Mouse (Mus musculus) thymus, postnatal 10 days (tissue): ENCODE data around the gene Tgfbr3l.

Source experiments
- DNase-seq, 2 experiments: peaks; one replicate each; pipeline ENCODE4 v3.0.0; 2021; ENCODE audit warnings: low spot score in 2 of 2

Gene Tgfbr3l

DNA sequence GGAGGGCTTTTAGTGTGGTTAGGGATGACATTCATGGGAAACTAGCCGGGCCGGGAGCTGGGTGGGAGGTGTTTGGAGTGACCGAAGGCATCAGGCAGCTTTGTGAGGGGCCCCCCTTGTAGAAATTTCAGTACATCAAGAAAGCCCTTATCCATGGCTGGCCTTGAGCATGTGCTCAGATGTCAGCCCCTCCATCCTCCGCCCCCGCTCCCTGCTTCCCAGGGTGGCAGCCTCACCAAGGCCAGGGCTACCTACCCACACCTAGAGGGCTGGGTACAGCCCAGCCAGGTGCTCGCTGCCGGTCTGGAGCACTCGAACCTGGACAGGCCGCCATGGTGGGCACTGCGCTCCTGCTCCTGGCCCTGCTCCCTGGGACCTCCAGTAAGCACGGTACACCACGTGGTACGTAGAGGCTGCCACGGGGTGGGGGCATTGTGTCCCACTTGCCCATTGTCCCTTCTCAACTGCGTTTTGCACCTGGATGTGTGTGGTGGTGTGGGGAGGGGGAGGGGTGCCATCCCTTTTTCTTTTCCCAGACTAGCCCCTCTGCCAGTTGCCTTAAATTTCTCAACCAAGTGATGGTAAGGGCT lies at the start of gene Tgfbr3l:
Gene Tgfbr3l (plus strand): TSS at position 264 of the 590 bp plus-strand sequence.
- no peak for DNase-seq

DNA sequence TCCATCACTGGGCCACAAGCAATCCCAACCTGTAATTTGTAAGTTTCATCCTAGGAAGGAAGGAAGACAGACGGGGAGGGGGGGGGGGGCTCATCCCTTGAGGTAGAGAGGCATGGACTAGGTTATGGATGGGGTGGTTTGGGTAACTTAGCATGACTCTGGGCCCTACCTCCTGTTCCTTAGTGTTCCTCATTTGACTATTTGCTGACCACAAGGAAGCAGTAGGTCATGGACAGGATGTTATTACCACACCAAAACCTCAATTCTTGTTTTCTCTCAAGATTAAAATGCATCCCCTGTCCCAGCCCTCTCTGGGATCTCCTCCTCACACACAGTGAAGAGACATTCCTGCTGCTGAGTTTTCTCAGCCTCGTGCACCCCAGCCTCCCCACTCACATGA lies 46.7 kb upstream of the Tgfbr3l start:
- DNase-seq, result no peak

DNA sequence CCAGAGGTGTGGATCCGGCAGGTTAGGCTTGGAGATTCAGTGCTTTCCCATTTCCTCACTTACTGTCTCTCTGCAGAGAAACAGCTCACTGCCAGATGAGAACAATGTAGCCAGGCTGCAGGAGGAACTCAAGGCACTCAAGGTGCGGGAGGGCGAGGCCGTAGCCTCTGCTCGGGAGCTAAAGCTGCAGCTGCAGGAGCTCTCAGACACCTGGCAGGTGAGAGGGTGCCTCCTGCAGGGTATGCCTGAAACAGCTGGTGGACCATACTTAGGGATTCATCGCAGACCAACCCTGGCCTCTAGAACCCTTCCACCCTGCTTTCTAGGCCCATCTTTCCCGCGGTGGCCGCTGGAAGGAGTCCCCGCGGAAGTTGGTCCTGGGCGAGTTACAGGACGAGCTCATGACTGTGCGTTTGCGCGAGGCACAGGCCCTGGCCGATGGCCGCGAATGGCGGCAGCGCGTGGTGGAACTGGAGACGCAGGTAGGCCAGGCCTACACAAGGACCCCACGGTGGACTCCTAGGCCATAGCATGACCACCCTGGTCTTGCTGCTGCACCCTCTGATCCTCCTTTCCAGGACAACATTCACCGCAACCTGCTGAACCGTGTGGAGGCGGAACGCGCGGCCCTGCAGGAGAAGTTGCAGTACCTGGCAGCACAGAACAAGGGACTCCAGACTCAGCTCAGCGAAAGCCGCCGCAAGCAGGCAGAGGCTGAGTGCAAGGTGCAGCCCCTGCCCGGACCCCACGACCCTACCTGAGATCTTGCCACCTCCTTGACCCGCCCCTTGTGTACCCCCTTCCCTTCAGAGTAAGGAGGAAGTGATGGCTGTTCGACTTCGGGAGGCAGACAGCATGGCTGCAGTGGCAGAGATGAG lies 42.5 kb upstream of the Tgfbr3l start:
- no peak for DNase-seq

DNA sequence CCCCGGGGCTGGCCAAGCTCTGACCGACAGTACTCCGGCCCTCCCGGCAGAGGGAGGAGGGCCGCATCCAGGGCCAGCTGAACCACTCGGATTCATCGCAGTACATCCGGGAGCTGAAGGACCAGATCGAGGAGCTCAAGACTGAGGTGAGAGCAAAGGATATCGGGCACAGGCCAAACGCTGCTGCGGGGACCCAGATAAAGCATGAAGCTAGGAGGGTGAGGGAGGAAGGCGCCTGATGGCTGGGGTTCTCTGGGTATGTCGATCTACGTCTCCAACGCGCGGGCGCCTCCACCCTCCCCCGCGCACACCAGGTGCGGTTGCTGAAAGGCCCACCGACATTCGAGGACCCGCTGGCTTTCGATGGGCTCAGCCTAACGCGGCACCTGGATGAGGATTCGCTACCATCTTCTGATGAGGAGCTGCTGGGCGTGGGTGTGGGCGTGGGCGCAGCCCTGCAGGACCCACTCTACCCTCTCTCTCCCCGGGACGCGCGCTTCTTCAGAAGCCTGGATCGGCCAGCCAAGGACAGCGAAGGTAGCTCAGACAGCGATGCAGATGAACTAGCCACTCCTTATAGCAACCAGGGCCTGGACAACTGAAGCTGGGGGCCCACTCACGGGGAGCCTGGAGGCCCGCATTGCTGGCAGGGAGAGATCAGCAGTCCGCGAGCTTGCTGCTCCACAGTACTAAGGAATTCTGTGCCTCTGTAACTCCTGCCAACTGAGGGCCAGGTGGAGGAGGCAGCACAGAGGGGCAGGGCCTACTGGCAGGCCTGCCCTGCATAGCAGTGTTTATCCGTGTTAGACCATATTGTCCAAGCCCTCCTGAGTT lies 41.6 kb upstream of the Tgfbr3l start:
- DNase-seq, result peak in 1 of 2 experiments; percentile 8

DNA sequence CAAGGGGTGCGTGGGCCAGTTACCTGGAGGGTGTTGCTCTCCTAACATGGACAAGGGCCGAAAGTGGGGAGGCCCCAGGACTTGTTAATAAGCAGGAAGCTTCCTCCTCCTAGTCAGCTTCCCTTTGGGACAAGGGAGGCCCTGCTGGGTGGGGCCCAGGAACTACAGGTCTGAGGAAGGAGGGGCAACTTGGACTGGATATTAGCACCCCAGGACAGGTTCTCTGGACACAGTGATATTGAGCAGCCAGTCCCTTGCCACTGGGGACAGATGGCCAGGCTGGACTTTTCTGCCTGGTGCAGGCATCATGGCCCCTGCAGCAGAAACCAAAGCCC lies 41.0 kb upstream of the Tgfbr3l start:
- DNase-seq, result no peak

DNA sequence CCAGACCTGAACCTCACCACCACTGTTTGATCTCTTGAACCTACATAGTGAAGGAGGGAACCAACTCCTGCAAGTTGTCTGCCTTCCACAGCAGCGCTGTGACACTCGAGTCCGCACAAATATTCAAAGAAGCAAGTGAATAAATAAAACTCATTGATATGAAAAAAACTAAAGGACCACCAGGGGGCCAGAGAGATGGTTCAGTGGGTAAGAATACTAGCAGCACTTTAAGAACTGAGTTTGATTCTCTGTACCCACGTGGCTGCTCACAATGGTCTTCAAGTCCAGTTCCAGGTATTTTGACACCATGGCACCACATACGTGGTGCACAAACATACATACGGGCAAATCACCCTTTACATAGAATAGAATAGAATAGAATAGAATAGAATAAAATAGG lies 36.9 kb upstream of the Tgfbr3l start:
- no peak for DNase-seq

DNA sequence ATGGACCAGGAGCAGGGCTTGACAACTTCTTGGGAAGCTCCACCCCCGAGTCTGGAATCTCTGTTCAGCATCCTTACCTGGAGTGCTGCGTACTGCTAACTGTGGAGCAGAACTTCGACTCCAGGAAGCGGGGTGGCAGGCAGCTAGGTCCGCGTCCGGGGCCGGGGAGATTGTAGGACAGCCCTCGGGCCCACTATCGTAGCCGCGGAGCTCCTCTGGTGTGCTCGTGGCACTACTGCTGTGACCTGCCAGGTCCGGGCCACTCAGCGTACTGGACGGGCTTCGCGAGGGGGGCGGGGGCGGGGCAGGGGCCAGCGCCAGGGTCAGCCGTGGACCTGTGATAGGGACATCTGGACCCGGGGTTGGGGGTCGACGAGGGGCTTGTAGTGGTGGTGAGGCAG lies 35.2 kb upstream of the Tgfbr3l start:
- DNase-seq, result no peak

DNA sequence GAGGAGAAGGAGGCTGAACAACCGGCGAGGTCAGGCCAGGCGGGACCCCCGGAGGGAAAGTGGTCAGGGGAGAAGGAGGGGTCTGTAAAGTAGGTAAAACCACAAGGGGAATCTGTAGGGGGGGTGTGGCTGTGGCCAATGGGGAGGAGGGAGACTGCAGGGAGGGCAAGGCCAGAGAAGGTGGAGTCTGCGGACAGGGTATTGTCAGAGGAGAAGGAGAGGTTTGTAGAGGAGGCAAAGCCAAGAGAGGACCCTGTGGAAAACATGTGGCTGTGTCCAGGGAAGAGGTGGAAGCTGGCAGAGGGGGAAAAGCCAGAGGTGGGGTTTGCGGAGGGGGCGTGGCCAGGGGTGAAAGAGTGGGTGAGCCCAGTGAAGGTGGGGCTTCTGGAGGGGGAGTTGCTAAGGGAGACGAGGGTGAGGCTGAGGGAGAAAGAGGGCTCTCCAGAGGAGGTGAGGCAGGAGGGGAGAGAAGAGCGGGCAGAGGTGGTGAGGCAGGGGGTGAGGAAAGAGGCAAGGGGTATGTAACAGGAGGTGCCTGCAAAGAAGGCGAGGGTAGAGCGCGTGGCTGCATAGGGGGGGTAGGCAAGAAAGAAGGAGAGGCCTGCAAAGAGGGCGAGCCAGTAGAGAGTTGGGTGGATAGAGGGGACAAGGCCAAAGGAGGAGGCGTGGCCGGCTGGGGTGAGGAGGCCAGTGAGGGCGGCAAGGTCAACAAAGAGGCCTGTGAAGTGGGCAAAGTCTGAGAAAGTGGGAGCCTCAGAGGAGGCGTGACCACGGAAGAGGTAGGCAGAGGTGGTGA lies 34.6 kb upstream of the Tgfbr3l start:
- peak; percentile 46 for DNase-seq

DNA sequence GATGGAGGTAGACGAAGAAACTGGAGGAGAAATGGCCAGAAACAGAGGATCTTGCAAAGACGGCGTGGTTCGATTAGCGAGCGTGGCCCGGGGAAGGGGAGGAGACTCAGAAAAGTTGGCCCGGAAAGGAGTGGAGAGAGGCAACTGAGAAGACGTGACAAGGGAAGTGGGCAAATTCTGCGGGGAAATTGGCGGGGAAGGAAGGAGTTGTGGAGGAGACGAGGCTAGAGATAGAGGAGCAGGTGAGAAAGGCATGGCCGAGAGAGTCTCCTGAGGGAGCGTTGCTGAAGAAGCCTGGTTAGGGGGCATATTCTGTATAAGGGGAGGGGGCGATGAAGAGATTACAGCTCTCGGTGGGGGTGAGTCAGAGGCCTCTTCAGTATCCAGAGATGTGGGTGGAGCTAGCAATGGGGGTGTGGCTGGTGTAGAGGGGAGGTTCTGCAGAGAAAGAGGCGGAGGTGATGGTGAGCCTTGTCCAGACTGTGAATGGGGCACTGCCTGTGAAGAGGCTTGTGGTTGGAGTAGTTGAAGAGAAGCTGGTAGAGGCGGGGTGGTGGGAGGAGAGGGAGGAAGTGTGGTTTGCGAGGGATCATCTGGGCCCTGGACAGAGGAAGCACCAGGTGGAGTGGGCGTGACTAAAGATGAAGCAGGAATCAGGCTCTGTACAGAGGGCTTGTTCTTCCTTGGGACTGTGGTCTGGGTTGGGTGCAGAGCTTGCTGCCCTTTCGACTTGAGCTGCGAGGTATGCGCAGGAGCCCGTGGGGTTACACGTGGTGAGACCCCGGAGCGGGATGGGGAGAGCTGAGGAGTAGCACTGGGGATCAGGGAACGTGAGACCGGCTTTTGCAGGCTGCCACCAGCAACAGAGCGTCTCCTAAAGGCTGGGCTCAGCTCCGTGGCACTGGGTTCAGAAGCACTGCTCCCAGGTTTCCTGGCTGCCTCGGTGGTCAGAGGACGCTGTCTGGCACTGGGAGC lies 33.7 kb upstream of the Tgfbr3l start:
- peak in 1 of 2 experiments; percentile 26 for DNase-seq

DNA sequence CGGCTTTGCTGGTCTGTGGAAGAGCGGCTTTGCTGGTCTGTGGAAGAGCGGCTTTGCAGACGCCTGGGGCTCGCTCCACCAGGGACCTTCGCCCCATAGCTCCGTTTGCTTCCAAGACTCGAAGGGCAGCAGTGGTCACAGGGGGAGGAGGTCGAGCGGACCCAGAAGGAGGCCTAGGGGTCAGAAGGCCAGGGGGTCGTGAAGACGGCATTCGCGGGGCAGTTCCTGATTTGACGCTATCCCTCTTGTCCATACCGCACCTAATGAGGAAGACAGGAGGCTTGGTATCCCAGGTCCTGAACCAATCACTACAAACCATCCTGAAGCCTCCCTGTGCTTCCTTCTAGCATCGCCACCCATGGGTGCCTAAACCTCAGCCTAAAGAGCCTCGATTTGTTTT lies 31.7 kb upstream of the Tgfbr3l start:
- no peak for DNase-seq

DNA sequence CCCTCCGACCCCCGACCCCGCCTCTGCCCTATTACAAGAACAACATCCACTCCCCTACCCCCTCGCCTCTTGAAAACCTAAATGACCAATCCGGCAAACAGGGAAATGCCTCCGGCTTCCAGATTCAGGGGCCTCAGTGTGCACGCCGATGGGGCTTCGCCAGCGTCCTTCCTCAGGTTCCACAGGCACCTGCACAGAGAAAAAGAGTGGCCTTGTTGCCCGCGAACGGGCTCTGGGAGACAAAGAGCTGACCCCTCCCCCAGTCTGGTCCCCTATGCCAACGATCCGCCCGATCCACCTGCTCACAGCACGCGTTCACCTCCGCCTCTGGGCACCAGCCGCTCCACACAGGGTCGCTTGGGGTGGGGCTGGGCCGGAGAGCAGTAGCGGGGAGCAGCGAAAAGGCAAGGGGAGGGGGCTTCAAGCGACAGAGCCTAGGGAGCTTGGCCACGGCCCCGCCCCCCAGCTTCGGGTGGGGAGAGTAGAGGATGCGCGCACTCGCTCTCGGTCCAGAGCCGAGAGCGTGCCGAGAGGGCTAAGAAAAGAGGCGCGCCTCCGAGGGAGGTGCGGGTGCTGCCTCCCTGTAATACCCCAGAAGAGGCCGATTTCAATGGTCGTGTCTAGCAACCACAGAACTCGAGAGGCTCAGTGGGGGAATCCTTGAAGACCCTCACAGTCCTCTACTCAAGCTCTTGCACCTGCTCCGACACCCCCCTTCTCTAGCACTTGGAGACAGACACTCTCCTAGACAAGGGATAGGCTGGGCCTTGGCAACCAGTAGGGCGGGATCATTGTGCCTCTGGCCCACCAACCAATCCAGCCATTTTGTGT lies 31.0 kb upstream of the Tgfbr3l start, which contains the start of gene Prr36:
Gene Prr36 (minus strand): TSS at position 669 of the 831 bp plus-strand sequence.
- DNase-seq, result no peak

DNA sequence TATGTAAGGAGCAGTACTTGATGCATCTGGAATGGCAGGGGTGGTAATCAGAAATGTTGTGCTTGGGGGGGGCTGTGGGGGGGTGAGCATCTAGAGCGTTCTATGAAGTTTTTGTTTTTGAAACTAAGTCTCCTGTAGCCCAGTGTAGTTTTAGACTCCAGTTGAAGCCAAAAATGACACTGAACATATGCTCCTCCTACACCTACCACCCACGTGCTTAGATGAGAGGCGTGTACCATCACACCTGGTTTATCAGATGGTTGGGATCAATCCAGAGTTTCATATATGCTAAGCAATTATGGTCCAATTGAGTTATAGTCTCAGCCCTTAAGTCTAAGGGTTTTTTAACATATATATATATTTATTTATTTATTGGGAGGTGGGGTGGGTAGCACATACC lies 28.4 kb upstream of the Tgfbr3l start:
- no peak for DNase-seq

DNA sequence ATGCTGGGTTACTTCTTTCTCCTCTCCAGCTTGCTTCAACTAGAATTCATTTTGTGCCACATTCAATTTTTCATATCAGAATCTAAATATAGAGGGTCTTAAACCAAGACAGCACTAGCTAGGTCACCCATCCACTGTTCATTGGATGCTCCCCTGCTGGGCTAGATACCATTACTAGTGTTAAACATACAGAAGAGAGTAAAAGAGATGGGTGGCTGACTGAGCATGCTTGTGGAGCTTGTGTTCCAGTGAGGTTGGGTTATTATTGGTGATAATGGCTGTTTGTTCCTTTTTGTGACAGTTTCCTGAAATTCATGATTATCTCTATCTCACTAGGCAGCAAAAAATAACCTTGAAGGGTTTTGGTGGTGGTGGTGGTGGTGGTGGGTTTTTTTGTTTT lies 26.0 kb upstream of the Tgfbr3l start:
- no peak for DNase-seq

DNA sequence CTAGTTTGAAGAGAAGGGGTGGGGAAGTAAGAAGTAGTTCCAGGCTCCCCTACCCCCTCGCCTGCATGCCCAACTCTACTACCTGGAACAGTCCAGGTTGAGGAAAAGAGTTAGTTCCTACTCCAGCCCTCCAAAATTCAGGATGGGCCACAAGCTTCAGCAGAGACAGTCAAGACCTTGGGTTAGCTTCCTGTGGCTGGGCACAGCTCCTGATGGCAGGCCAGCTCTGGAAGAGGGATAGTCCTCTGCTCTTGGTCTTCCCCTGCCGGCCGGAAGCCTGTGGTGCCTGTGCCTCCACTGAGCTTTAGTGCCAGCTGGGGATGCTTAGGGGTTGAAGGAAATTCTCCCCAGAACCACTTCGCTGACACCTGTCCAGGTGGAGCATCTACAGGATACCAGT lies 21.7 kb upstream of the Tgfbr3l start:
- DNase-seq, result no peak

DNA sequence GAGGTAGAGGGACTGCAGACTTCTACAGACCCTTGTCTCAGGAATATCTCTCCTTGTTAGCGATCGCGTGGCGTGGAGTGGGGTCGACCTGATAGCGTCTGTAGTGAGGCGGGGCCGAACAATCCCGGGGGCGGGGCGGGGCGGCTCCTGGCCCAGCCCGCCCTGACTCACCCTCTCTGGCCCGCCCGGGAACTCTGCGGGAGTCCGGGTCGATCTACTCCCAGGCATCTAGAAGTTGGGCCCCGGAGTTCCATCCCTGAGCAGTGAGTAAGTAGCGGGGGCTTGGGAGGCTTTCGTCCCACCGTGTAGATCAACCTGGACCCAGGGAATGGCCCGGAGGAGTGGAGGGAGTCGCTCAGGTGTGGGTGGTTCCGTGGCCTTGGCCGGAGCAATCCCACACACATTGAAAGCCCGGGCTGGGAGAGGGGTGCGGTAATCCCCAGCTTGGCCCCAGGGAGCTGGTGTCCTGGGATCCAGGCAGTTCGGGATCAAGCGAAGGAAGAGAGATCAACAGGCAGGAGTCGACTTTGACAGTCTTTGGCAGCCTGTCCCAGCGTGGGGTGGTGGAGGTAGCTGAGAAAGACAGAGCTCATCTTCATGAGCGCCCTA lies 21.2 kb upstream of the Tgfbr3l start, which contains the start of gene Lrrc8e:
Gene Lrrc8e (plus strand): TSS at position 89 of the 609 bp plus-strand sequence.
- no peak for DNase-seq

DNA sequence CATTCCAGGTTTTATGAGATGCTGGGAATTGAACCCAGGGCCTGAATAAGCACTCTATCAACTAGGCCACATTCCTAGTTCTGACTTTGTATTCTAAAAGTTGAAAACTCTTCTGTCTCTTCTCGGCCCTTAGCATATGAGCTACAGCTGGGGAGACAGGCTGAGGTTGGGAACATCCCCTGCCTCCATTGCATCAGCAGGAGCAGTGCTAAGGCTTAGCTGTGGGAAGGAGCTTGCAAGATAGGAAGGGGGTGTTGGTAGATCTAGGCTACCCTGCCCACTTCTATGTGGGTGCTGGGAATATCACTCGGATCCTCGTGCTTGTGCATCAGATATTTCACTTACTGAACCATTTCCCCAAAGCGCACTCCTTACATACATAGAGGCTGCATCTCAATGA lies 20.1 kb upstream of the Tgfbr3l start:
- DNase-seq, result no peak

DNA sequence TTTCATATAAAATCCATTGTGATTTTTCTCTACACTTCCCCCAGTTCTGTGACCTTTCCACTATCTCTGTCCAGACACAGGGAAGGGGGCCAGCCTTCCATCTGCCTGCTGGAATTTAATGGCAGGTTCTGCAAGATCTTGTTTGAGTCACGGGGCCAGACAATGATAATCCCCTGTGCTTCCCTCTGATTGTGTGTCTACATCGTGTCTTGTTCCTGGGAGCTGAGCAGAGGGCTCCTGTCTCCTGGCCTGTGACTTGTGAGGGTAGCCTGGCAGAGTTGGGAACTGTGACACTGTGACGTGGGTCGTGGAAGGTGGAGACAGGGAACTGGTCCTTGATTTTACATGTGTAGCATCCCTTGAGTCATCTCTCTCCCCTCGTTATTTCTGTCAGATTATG lies 18.2 kb upstream of the Tgfbr3l start:
- no peak for DNase-seq

DNA sequence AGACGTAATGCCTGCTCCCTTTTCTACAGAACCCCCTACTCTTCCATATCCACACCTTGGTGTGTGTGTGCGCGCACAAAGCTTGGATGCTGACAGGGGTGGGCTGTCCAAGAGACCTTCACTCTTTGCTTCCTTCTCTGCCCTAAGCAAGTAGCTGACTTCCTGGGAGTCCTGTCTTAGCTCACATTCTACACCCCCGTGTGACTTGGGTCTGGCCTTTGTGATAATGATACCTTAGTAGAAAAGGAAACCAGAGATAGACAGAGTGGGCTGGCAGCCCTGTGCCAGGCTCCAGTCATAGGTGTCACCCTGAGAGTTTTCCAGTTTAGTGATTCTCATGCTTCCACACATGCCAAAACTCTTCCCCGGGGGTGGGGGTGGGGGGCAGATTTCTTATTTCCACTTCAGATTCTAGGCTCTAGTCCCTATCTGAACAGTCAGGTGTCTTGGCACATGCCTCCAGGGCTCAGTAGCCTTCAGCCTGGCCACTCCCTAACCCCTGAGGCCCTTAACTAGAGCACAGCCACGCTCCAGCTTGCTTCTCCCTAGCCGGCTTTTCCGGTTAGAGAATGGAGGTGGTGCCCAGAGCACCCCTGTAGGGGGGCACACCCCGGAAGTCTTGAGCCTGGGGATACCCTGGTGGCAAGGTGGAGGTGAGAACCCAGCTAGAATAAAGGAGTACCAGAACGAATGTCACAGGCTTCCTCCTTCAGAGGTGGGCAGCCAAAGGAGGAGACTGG lies 17.2 kb upstream of the Tgfbr3l start:
- DNase-seq, result no peak
